In the genomic region with DNA sequence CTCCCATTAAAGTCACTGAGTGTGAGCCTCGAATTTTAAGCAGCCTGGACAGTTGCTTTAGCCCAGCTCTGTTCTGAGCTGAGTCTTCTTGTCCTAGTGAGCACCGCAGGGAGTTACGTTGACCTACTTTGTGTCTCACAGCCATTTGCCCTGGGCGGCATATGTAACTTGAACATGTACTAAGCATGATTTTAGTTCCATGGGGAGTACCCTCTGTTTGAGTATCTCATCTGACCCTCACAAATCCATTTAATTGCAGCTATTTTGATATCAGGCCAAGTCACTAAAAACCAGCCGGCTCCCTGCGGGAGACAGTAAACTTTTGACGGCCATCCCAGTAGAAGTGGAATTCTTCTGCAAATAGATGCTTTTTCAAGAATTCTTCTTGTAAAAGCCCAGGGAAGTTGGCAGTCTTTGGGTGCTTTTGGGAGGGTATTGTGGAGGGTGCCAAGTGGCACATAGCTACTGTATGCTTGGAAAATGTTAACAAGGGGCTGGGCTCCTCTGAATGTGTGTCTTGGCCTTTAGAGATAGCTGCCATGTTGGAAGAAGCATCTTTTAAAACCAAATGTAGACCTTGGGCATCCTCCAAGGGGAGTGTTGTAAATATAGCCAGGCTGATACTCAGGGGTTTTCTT, we compare ENCODE assay signal across 15 mouse cellular contexts. TPM values are rescaled to one million over a fixed set of nuclear protein-coding genes. Genes with fewer than 3 reads are reported as not detected.
DNase-seq lines count a peak whose midpoint lies in the region; ATAC-seq lines count a peak whose summit lies in the region.
"Had no signal": no experiment of that assay in that cellular context is flagged by ENCODE, and none has a peak within 500 bp of the region (broad histone marks: within the 10 kb centered on the region; RNA-seq: fewer than 3 reads in every experiment).

No protein-coding gene starts in this region.

- peak; percentile 43; the same call in 1 of the 2 replicates for ATAC-seq in forebrain, embryonic 15.5 days (replicated peaks)
- ATAC-seq in forebrain, embryonic 12.5 days (ENCODE audit: low FRiP score): no peak
- ATAC-seq in limb, embryonic 13.5 days (ENCODE audit: low FRiP score, low read depth): 0 out of 2 replicates have a peak, but pooled peaks have one; percentile 41
- peak; percentile 81 for ATAC-seq in neural tube, embryonic 15.5 days (ENCODE audit: low FRiP score)
- ATAC-seq in midbrain, embryonic 11.5 days (ENCODE audit: low FRiP score): no peak
- ATAC-seq: midbrain, embryonic 15.5 days had no signal

- peaks cover 52% of the 10 kb centered on the region for H3K4me1 ChIP-seq in forebrain, embryonic 15.5 days
- H3K4me1 ChIP-seq in forebrain, embryonic 12.5 days: 0 out of 2 replicates have a peak, but pooled peaks cover 5% of the 10 kb centered on the region
- H3K4me1 ChIP-seq in limb, embryonic 13.5 days: peaks cover 64% of the 10 kb centered on the region
- H3K4me1 ChIP-seq in limb, embryonic 10.5 days: peaks cover 29% of the 10 kb centered on the region
- peaks cover 33% of the 10 kb centered on the region for H3K4me1 ChIP-seq in neural tube, embryonic 15.5 days
- no peaks in the 10 kb centered on the region for H3K4me1 ChIP-seq in midbrain, embryonic 11.5 days (ENCODE audit: control insufficient read depth, insufficient read depth, low read length)
- H3K4me1 ChIP-seq: heart, embryonic 12.5 days; liver, embryonic 13.5 days had no signal

- H3K36me3 ChIP-seq in forebrain, embryonic 15.5 days: no peaks in the 10 kb centered on the region
- H3K36me3 ChIP-seq in forebrain, embryonic 12.5 days (replicated peaks): no peaks in the 10 kb centered on the region
- no peaks in the 10 kb centered on the region for H3K36me3 ChIP-seq in limb, embryonic 13.5 days
- no peaks in the 10 kb centered on the region for H3K36me3 ChIP-seq in limb, embryonic 10.5 days
- H3K36me3 ChIP-seq in neural tube, embryonic 15.5 days: no peaks in the 10 kb centered on the region
- H3K36me3 ChIP-seq in midbrain, embryonic 11.5 days (ENCODE audit: control insufficient read depth, insufficient read depth, low read length): no peaks in the 10 kb centered on the region
- H3K36me3 ChIP-seq: heart, embryonic 12.5 days; liver, embryonic 13.5 days; midbrain, embryonic 15.5 days had no signal

- H3K4me3 ChIP-seq in forebrain, embryonic 15.5 days: no peak overlapping the region
- H3K4me3 ChIP-seq in forebrain, embryonic 12.5 days (replicated peaks): no peak overlapping the region
- no peak overlapping the region for H3K4me3 ChIP-seq in limb, embryonic 13.5 days
- H3K4me3 ChIP-seq in limb, embryonic 10.5 days: no peak overlapping the region
- no peak overlapping the region for H3K4me3 ChIP-seq in neural tube, embryonic 15.5 days (replicated peaks)
- H3K4me3 ChIP-seq in midbrain, embryonic 11.5 days (ENCODE audit: low read depth, low read length): no peak overlapping the region
- H3K4me3 ChIP-seq: erythroblast, embryonic 14.5 days; heart, embryonic 12.5 days; left cerebral cortex, adult 2 months; liver, embryonic 13.5 days; midbrain, embryonic 15.5 days had no signal

- WGBS in forebrain, embryonic 15.5 days: 60% methylated on average over 7 of the region's 7 CpGs
- WGBS in forebrain, embryonic 12.5 days: 81% methylated on average over 7 of the region's 7 CpGs
- 57% methylated on average over 7 of the region's 7 CpGs for WGBS in limb, embryonic 13.5 days
- WGBS in limb, embryonic 10.5 days: 89% methylated on average over 7 of the region's 7 CpGs
- 50% methylated on average over 7 of the region's 7 CpGs for WGBS in neural tube, embryonic 15.5 days
- WGBS in midbrain, embryonic 11.5 days: 87% methylated on average over 7 of the region's 7 CpGs

- no peak overlapping the region for H3K9ac ChIP-seq in forebrain, embryonic 15.5 days (replicated peaks)
- no peak overlapping the region for H3K9ac ChIP-seq in forebrain, embryonic 12.5 days
- no peak overlapping the region for H3K9ac ChIP-seq in limb, embryonic 13.5 days
- H3K9ac ChIP-seq in neural tube, embryonic 15.5 days (replicated peaks): no peak overlapping the region
- no peak overlapping the region for H3K9ac ChIP-seq in midbrain, embryonic 11.5 days (ENCODE audit: low read length)
- H3K9ac ChIP-seq: heart, embryonic 12.5 days; liver, embryonic 13.5 days; midbrain, embryonic 15.5 days had no signal

- no peak overlapping the region; the same call in 1 of the 2 replicates for H3K4me2 ChIP-seq in forebrain, embryonic 15.5 days (replicated peaks)
- H3K4me2 ChIP-seq in forebrain, embryonic 12.5 days: no peak overlapping the region
- no peak overlapping the region for H3K4me2 ChIP-seq in limb, embryonic 13.5 days (replicated peaks)
- H3K4me2 ChIP-seq in neural tube, embryonic 15.5 days: no peak overlapping the region
- H3K4me2 ChIP-seq in midbrain, embryonic 11.5 days: no peak overlapping the region
- H3K4me2 ChIP-seq: heart, embryonic 12.5 days; liver, embryonic 13.5 days; midbrain, embryonic 15.5 days had no signal

- peak overlapping the region; percentile 71 for H3K27ac ChIP-seq in forebrain, embryonic 15.5 days (replicated peaks)
- H3K27ac ChIP-seq in forebrain, embryonic 12.5 days: no peak overlapping the region
- peak overlapping the region; percentile 39; the same call in 1 of the 2 replicates for H3K27ac ChIP-seq in limb, embryonic 13.5 days
- no peak overlapping the region for H3K27ac ChIP-seq in limb, embryonic 10.5 days
- H3K27ac ChIP-seq in neural tube, embryonic 15.5 days (replicated peaks): peak overlapping the region; percentile 76
- H3K27ac ChIP-seq in midbrain, embryonic 11.5 days (ENCODE audit: low read depth, low read length): no peak overlapping the region
- H3K27ac ChIP-seq: left cerebral cortex, adult 2 months; liver, embryonic 13.5 days; midbrain, embryonic 15.5 days had no signal

- H3K27me3 ChIP-seq in forebrain, embryonic 15.5 days: no peaks in the 10 kb centered on the region
- no peaks in the 10 kb centered on the region for H3K27me3 ChIP-seq in forebrain, embryonic 12.5 days
- no peaks in the 10 kb centered on the region for H3K27me3 ChIP-seq in limb, embryonic 13.5 days
- H3K27me3 ChIP-seq in limb, embryonic 10.5 days (ENCODE audit: low read depth, poor library complexity, severe bottlenecking): no peaks in the 10 kb centered on the region
- H3K27me3 ChIP-seq in neural tube, embryonic 15.5 days (replicated peaks): no peaks in the 10 kb centered on the region
- H3K27me3 ChIP-seq in midbrain, embryonic 11.5 days (ENCODE audit: control insufficient read depth, insufficient read depth, low read length): no peaks in the 10 kb centered on the region
- H3K27me3 ChIP-seq: heart, embryonic 12.5 days; liver, embryonic 13.5 days; midbrain, embryonic 15.5 days had no signal

- no peaks in the 10 kb centered on the region for H3K9me3 ChIP-seq in forebrain, embryonic 15.5 days
- no peaks in the 10 kb centered on the region for H3K9me3 ChIP-seq in forebrain, embryonic 12.5 days
- no peaks in the 10 kb centered on the region for H3K9me3 ChIP-seq in limb, embryonic 13.5 days
- no peaks in the 10 kb centered on the region for H3K9me3 ChIP-seq in limb, embryonic 10.5 days (replicated peaks)
- H3K9me3 ChIP-seq in neural tube, embryonic 15.5 days (replicated peaks): no peaks in the 10 kb centered on the region
- H3K9me3 ChIP-seq in midbrain, embryonic 11.5 days (ENCODE audit: control insufficient read depth, low read length): no peaks in the 10 kb centered on the region
- H3K9me3 ChIP-seq: heart, embryonic 12.5 days; liver, embryonic 13.5 days; midbrain, embryonic 15.5 days had no signal

- DNase-seq in limb, embryonic 10.5 days (ENCODE audit: low spot score): no peak
- DNase-seq in cerebellum, postnatal 25 days: peak; percentile 38 to 48
- no peak for DNase-seq in left cerebral cortex, adult 11 months (ENCODE audit: low spot score)
- no peak for DNase-seq in midbrain, embryonic 11.5 days (ENCODE audit: low spot score, missing footprints)
- DNase-seq: liver, embryonic 13.5 days; lung, postnatal 14 days; thymus, postnatal 4 days had no signal

RNA-seq across cellular contexts. Expression of a gene that starts 10.6 kb away (rescaled TPM):
- polyA plus RNA-seq in forebrain, embryonic 15.5 days (2015; fragmentation: Nextera tagmentation; extraction: Ambion mirVana): 119 and 122 TPM in 2 replicates
- polyA plus RNA-seq in forebrain, embryonic 12.5 days (2016; fragmentation: Nextera tagmentation; extraction: Ambion mirVana): 14.5 and 15.4 TPM in 2 replicates
- 25.7 and 29.3 TPM in 2 replicates for polyA plus RNA-seq in limb, embryonic 13.5 days (2015; fragmentation: Nextera tagmentation; extraction: Ambion mirVana)
- polyA plus RNA-seq in limb, embryonic 10.5 days (2016; fragmentation: Nextera tagmentation; extraction: Ambion mirVana): 4.2 and 6.3 TPM in 2 replicates
- 5.3 and 5.6 TPM in 2 replicates for polyA plus RNA-seq in neural tube, embryonic 15.5 days (2015; fragmentation: Nextera tagmentation; extraction: Ambion mirVana)
- polyA plus RNA-seq in midbrain, embryonic 11.5 days (2014; fragmentation: Nextera tagmentation; extraction: Ambion mirVana): 2.5 and 3.0 TPM in 2 replicates
- polyA plus RNA-seq: erythroblast, embryonic 14.5 days had no signal

Comparison
In these comparisons a context has a peak if more than half of its experiments do, and no peak if none do; other contexts are left out.
1. ATAC-seq: peak in forebrain, embryonic 15.5 days (single experiment), limb, embryonic 13.5 days (single experiment) and neural tube, embryonic 15.5 days (single experiment); none in forebrain, embryonic 12.5 days (single experiment) and midbrain, embryonic 11.5 days (single experiment).
2. H3K27ac ChIP-seq: peak in forebrain, embryonic 15.5 days (single experiment), limb, embryonic 13.5 days (single experiment) and neural tube, embryonic 15.5 days (single experiment); none in forebrain, embryonic 12.5 days (single experiment), limb, embryonic 10.5 days (single experiment) and midbrain, embryonic 11.5 days (single experiment).
3. DNase-seq: peak in cerebellum, postnatal 25 days (2 of 2); none in limb, embryonic 10.5 days (single experiment), left cerebral cortex, adult 11 months (single experiment) and midbrain, embryonic 11.5 days (single experiment).